Mouse (Mus musculus) CD4-positive, CD25-positive, alpha-beta regulatory T cell, adult 2 months (primary cell): Measurements from ENCODE around the gene Cobll1.

Source experiments
- DNase-seq: peaks from one replicate; pipeline ENCODE4 v3.0.0-alpha.2; 2012; ENCODE audit warnings: low read depth, low spot score

Gene Cobll1

DNA sequence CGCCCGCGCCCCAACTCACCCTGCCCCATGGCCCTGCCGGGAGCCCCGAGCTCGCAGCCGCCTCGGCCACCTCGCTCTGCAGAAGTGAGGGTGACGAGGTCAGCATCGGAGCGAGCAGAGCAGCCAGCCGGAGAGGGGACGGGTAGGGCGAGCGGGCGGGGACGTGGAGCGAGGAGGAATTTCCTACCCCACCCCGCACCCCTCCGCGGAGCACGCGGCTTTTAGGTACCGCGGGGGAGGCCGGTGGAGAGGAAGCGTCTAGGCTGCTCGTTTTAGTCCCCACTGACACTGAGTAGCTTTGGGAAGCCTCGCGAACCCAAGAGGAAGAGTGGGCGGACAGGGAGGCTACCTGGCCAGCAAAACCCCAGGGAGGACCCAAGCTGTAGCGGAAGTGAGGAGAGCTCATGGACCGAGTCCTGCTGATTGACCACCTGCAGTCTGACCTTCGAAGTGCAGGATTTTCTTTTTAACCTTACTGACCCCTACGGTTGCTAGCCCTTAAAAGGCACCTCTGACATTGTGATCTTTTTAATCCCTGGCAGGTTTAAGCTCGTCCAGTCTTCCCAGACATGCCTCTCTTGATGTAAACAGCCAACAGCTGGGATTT, at the start of gene Cobll1:
Cobll1 (minus strand) TSS at position 440 of the 607 bp plus-strand sequence.
- peak; percentile 62 for DNase-seq

DNA sequence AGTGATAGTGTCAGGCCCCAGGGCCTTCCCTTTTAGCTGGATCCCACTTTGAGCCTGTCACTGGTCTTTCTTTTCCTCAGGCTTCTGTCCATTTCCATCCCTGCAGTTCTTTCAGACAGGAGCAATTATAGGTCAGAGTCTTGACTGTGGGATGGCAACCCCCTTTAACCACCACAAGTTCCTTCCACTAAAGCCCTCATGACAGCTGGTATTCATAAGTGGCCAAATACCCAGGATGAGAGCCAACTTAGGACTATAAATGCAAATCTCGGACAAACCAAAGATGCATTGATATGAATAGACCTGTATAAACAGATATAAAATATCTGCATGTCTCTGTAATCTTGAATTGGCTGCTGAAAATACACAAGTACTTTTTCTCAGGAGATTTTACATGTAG, 49.5 kb upstream of the Cobll1 start:
- no peak for DNase-seq

DNA sequence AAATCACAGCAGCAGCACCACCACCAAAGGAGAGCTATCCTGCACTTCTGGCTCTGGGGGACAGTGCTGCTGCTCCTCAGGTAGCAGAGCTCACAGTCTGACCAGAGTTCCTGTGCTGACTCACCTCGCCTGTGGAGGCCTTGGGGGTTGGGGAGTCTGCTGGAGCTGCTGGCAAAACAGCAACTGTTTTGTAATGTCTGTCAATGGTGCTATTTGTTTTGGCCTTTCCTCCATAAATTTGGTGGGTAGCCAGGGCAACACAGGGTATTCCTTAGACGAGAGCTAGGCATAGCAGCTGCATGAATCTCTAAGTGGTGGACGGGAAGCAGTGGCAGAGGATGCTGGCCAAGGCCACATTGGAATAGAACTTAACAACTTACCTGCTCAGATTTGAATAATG, 46.2 kb upstream of the Cobll1 start:
- no peak for DNase-seq

DNA sequence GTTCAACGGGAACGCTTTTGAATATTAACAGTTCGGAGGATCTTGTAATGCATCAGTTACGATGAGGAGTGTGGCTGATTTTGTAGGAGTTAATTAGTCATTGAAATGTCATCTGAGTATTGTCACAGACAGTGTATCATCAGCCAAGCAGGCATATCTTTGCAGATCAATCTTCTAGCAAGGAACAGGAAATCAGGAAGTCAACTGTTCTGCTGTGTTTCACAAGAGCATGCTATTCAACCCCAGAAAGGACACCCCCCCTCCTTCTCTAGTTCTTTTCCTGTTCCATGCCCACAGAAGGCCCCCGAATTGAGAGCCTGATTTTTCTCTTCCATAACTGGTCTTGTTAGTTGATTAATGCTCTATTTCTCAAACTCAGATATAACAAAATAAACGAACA, 43.8 kb upstream of the Cobll1 start:
- DNase-seq = no peak

GRCm38 (mm10) chr2:65279029-65279690, 40.0 kb upstream of the Cobll1 start:
- DNase-seq = peak; percentile 8

DNA sequence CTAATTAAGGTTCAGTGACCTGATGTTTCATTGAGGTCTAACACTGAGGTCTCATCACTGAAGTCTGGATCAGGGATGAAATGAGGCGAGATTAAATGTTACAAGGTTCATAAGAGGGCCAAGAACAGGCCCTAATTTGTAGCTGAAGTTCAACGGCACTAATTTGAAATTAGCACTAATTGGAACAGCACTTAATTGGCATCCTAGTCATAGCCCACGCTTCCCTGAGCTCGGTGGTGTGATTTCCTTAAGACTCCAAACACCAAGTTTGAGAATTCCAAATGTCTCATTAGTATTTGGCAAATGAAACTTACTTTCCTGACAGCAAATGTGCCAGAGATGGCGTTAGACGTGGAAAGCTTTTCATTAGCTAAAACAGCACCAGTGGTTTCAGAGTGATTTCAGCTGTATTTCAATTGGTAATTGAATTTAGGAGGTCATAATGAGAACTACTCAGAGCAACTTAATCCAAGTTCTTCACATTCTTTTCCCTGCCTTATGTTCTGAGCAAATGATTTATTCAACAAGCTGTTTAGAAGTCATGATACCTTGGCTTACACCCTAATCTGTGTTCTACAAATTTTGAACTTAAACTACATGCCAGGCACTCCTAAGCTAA, 36.3 kb upstream of the Cobll1 start:
- no peak for DNase-seq

GRCm38 (mm10) chr2:65273910-65274309, 34.7 kb upstream of the Cobll1 start:
- no peak for DNase-seq

DNA sequence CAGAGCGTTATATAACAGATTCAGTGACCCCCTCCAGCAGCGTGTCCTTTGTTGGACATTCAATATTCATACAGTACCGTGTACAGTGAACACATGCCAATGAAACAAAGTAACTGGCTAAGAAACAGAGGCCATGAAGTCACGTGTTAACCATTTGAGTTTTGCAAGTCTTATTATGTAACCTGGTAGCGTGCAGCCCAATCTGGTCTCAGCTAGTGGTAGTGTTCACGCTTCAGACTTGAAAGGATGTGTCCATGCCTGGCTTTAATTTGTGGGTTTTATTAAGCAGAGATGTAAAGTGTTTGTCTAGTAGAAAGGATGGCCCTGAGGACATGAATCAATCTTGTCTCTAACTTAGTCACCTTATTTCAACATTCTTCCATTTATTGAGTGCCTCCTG, 29.5 kb upstream of the Cobll1 start:
- DNase-seq = no peak

DNA sequence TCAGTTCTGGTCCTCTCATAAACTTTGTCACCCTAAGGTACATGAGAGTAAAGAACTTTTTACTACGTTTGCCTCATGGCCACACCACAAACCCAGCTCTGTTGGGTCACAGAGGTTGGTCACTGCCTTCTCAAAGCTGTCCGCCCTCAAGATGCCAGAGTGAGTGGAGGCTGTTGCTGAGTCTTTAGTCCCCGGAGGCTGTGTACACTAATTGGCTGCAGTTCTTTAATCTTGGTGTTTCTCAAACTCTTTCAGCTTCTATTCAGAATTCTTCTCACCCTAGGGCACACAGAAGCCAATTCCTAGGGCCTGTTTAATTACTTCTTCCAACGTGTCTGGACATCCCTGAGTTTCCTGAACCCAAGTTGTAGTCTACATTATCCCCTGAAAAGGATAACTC, 28.6 kb upstream of the Cobll1 start:
- DNase-seq = no peak

GRCm38 (mm10) chr2:65266576-65267299, 27.5 kb upstream of the Cobll1 start:
- no peak for DNase-seq

DNA sequence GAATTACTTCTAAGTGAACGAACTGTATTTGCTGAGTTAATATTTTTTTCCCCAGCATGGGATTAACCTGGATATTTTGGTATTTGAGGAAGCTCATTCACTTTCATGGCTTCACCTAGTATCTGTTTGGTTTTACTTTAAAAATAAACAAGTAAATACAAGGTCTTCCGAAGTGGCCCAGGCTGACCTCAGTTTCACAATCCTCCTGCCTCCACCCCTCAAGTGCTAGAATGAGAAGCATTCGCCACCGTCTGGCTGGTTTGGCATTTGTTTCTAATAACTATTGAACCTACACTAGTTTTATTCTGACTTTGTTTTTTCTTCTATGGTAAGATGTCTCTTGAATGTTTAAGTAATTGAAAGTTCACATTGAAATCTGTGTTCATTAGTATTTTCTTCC, 23.0 kb upstream of the Cobll1 start:
- DNase-seq = no peak

DNA sequence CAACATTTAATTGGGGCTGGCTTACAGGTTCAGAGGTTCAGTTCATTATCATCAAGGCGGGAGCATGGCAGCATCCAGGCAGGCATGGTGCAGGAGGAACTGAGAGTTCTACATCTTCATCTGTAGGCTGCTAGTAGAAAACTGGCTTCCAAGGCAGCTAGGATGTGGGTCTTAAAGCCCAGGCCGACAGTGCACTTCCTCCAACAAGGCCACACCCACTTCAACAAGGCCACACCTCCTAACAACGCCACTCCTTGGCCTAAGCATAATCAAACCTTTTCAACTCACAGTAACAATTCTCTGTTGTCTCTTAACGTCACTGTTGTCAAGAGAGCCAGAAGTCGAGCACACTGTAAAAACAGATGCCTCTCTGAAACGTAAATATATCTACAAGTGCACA, 21.6 kb upstream of the Cobll1 start:
- peak; percentile 17 for DNase-seq

DNA sequence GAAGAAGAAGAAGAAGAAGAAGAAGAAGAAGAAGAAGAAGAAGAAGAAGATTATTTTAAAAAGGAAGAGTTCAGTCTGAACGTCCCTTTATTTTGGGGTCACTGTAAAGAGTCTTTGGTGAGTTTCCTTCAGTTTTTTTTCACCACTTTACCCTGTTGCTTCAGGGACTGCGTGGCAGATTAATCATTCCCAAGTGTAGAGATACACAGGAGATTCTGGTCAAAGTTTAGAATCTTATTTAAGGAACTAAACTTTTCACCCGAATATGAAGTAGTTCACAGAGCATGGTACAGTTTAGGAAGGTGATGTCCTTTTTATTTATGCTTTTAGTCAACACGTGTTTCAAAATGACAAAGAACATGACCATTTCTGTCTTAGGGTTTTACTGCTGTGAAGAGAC, 21.2 kb upstream of the Cobll1 start:
- DNase-seq = no peak

DNA sequence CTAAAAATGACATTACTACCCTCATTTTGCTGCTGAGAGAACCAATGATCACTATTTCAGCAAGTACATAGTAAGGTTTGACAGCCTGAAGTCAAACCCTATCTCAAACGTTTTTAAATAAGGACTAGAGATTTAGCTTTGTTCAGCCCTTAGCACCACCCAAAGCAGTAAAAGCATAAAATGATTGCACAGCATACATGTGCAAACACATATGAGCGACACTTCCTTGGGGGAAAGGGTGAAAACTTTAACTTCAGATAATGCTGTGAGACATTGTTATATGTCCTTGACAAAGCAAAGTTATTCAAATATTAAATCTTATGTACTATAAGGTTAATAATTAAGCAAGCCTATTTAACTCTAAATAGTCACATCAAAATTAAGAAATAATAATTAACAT, 18.2 kb upstream of the Cobll1 start:
- DNase-seq = no peak

- DNase-seq = no peak
Observed at GRCm38 (mm10) chr2:65256494-65257254, 17.5 kb upstream of the Cobll1 start.

DNA sequence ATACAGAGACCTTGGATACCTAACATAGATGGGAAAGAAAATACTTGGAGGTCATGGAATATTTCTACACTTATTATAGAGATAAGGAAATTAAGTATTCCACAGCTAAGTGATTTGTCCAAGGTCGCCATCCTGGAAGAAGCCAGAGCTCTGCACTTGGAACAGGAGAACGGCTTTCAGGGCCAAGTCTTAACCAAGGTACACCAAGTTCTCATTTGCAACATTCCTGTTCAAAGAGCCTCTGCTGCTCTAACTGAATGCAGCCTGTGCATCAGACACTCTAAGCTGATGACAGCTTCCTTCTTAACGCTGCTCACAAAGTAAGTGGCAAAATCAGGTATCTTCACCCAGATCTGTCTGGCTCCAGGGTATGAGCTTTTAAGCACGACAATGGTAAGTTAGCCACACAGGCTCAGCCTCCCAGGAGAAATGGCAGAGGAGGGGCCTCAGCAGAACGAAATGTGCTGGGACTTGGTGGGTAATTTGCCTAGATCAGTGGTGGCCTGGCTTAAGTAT, 11.4 kb upstream of the Cobll1 start:
- no peak for DNase-seq

- no peak for DNase-seq
Observed at GRCm38 (mm10) chr2:65249575-65249974, 10.4 kb upstream of the Cobll1 start.

- peak; percentile 20 for DNase-seq
Observed at GRCm38 (mm10) chr2:65240173-65240745, 1.1 kb upstream of the Cobll1 start.

DNA sequence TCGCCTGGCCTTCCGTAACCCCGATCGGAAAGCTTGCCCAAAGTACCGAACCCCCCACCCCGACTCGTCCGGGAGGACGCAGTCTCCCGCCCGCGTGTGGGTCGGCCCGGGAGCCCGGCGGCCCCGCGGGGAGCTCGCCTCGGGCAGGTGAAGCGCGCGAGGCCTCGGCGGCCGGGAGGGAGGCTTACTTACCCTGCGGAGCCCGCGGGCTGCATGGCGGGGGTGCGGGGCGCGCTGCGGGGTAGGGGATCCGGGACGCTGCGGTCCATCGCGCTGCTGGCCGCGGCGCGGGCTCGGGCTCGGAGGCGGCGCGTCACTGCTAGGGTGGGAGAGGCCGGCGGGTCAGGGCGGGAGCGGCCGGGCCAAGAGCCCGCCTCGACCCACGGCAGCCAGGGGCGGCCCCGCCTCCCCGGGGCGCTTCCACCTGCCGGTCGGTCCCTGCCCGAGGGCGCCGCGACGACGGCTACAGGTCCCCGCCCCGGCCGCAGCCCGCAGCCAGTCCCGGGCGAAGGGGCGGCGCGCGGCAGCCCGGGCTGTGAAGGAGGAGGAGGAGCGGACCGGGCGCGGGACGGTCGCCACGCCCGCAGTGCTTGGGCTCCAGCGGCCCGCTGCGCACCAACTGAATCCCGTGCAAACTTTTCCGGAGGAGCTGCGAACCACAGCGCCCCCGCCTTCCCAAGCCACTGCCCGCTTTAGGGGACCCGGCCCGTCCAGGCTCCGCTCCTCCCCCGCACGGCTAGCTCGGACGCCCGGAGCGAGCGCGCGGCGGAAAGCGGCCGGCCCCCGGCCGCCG, 836 bp downstream of the Cobll1 start:
- peak; percentile 77 for DNase-seq

- DNase-seq = peak; percentile 66
Observed at GRCm38 (mm10) chr2:65237610-65238170, 1.5 kb downstream of the Cobll1 start.
